Mouse (Mus musculus): Measurements from ENCODE around the gene Kcnt2.

Gene Kcnt2

DNA sequence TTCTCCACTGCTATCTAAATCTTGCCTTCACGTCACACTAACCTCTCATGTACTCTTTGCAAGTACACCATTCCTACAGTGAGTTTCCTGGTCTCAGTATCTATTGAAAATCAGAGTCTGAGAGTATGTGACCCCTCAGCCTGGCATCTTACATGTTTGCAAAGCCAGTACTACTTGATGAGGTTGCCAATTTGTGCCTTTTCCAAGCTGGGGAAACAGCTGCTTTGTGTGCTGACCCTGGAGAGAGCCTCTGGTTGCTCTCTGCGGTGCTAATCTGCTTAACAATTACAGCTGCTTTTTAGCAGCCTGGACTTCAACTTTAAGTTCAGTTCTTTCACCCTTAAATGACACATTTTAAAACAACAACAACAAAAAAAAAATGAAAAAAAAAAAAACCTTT, 133.6 kb downstream of the Kcnt2 start:
- no peak for DNase-seq

DNA sequence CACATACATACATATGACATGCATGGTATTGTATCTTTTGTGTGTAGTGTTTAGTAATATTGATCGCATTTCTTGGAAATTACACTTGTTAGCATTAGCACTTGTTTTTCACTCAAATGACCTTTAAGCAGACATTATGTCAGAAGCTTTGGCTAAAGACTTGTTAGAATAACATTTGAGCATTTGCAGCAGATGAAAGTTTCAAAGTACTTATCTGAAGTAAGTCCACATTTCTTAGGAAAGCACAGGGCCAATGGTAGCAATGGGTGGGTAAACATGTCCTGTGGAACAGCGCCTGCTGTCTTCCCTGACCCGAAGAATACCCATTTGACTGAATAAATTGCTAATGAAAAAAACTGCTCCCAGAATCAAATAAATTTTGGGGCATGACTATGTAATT, 135.1 kb downstream of the Kcnt2 start:
- DNase-seq, result no peak

DNA sequence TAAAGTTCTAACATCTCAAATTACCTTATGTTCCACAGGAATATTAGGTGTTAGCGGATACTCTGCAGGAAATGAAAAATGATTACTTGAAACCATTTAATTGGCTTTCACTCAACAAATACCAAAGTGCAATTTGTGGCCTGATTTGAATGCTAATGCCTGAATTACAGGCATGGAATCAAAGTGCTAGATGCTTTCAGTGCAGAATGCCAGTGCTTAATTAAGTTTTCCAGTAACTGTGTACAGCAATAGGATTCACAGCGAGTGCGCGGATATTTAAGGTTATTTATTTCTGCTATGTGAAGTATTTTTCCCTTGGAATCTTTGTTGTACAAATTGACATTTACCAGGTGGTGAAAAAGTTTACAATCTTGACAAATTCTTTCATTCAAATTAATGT, 144.3 kb downstream of the Kcnt2 start:
- no peak for DNase-seq

DNA sequence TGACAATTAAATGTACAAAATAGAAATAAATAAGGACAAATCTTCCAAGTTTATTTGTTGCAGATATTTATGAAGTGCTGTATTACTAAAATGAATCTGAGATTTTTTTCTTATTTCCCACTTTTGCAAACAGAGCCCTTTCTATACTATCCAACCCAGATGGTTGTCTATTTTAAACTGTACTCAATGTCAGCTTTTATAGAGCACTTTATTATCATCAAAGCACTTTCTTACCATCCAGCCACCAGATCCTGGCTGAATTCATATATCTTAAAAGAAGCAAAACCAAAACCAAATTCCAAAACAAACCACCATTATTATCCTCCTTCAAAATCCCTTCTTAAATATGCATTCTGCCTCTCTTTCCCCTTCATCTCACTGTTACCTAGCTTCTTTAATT, 151.8 kb downstream of the Kcnt2 start:
- DNase-seq, result no peak

DNA sequence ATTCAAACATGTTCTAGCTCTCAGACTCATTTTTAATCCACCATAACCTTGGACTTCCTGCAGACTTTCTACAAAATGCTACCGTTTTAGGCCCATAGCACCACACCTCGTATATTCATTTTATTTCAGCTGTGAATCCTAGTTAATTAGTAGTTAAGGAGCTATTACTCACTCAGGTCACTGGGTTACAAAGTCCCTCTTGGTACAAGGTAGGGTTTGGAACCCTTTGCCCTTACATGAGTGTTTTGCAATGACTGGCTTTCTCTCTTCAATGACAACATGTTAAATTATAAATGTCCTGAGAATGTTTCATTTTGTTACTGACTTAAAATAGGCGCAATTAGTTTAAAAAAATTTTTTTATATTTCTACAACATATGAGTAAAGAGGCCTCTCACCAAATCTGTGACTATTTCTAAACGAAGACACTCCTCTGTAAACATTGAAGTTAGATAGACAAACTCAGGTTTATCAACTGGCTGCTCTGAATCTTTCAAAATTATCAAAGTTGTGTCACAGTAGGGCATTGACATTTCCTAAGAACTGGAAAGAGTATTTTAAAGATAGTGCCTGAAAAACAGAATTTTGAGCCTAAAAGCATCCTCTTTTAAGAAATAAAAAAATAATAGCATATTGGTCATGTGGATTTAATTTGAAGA, 160.8 kb downstream of the Kcnt2 start:
- no peak for DNase-seq

DNA sequence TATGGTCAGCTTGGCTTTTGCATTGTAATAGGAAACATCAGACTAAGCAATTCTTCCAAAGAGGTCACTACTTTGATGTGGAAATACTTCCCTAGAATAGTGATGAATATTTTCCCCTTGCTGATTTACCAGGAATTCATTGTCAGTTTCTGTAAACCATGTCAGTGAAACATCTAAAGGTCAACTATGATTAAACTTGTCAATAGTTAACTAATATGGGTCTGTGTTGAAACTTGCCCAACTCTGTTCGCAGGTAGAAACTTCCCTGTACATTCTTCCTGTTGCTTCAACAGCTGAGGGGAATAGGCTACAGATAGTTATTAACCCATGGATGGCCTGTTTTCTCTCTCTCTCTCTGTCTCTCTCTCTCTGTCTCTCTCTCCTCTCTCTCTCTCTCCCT, 169.8 kb downstream of the Kcnt2 start:
- no peak for DNase-seq

DNA sequence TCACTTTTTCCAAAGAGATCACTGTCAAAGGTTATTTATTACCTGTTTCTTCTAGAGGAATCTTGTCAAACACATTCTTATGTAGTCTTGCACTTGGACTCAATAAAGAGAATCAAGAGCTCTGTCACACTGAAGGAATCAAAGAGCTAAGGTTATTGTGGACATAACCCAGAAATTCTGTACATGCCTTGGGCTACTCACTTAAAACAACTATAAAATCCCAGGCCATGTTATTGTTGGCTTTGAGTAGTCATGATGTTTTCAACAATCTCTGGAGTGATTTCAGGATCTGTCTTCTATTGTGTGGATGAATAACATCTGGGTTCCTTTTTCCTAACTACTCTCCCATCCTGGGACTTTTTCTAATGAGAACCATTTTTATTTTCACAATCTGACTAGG, 177.0 kb downstream of the Kcnt2 start:
- DNase-seq, result no peak

DNA sequence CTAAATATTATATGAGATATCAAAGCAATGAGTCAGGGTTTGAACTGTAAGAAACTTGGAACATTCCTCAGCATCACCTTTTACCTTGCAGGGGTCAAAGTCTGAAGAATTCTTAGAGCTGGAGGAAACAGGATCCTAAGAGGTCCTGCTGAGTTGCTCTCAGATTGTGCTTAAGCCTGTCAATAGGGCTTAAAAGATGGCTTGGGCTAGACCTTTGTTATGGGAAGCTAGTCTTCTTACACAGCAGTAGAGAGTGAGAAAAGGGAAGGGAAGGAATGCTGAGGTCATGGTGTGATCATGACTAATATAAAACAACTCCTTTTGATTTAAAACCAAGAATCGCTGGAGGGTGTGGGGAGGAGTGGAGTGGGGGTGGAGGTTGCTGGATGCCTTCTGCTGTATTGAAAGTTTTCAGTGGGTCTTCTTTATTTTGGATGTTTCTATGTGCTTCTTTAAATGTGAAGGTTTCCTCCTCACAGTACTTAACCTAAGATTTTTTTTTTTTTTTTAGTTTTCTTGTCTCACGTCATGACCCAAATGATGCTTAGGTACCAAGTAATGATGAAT, 183.4 kb downstream of the Kcnt2 start:
- no peak for DNase-seq

DNA sequence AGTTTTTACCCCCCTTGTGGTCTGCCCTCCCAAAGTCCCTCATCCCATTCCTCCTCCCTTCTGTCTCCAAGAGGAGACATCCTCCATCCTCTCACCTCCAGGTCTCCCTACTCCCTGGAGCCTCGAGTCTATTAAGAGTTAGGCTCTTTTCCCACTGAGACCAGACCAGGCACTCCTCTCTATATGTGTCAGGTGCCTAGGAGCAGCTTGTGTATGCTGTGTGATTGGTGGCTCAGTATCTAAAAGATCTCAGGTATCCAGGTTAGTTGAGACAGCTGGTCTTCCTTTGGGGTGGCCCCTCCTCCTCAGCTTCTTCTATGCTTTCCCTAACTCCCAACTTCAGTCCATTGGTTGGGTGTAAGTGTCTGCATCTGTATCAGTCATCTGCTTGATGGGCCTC, 186.1 kb downstream of the Kcnt2 start:
- no peak for DNase-seq

DNA sequence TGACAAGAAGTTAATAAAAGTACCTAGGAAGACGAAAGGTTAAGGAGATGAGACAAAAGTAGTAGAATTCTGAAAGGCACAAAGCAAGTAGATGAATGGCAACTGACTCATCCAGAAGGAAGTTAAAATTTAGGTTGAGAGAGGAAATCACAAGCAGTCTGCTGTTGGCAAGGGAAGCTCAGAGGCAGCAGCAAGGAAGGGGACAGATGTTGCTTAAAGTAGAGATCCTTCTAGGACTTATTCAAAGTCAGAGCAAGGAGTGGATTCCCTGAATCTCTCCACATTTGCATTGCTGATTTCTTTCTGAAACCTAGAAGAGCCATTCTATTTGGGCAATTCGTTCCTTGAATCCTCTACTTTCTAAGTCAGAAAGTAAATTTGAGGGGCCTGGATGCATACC, 188.8 kb downstream of the Kcnt2 start:
- DNase-seq, result no peak

DNA sequence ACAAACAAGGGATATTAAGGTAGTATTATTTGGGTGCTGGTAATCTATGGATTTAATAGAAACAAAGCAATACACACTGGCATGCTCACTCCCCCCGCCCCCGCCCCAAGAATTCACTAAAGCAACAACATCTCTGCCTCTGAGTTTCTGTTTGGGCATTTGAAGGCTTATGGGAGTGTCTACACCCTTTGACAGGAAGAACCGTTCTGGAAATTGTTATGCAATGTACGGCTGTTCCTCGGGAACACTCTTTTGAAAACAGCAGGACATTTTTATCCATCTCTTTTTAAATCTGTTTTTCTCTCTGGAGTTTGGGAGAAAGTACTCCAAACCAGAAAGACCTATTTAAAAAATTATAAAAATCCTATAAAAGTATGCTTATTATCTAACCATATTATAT, 192.2 kb downstream of the Kcnt2 start:
- DNase-seq, result no peak

DNA sequence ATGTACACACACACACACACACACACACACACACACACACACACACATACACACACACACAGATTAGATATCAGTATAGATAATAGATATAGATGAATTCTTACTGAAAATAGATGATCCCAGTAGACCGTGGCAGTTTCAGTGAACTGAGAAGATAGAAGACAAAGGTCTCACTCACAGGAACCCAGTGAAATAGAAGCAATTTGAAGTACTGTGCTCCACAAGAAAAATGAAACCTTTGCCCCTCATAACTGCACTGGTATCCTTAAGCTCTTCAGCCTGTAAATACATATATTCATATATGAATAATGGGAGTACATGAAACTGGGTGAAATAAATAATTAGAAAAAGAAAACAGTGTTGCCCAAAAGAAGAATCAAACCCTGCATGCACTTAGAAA, 197.9 kb downstream of the Kcnt2 start:
- DNase-seq, result no peak

DNA sequence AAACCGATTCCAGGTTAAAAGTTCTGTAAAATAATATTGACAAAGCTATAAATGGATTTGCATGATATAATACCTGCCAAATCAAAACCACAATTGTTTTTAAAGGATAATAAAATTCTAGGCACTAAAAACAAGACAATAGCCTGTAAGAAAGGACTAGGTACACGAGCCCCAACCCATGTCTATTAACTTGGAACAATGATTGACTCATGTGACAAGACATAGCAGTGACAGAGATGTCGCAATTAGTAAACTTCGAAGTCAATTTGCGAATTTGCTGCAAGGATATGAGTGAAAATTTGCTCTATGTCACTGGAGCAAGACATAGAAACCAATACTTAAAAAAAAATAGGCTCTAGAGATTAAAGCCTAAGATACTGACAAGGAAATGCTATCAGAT, 198.4 kb downstream of the Kcnt2 start:
- DNase-seq, result no peak

DNA sequence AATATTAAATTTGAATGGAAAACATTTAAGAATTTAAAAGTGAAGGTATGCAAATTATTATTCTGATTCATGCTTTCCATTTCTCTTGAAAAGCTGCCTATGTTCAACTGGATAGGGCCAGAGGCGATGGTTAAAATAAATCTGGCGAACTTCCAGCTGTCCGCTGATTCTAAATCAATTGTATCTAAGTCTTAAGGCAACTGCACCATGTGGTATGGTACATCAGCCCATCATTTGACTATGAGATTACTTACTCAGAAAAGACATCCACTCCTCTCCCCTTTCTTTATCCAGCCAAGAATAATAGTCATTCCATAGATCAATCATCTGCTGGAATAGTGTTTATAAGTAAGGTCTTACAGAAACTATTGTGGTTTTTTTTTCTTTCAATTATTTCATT, 205.5 kb downstream of the Kcnt2 start:
- no peak for DNase-seq

DNA sequence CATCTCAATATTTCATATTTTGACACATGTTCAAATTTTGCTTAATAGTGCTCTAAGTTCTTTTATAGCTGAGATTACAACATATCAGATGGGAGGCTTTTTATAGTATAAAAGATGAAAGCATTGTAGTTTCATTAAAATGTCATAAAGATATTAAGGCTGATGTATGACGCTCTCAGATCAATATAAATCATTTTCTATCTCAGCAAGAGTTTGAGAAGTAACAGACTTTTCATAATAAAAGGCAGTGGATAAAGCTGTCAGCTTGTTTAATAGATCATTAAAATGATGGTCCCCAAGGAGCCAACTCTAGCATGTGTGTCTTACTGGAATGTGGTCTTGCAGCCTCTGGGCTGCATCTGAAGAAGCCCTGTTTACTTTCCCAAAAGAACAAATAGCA, 206.0 kb downstream of the Kcnt2 start:
- DNase-seq, result no peak

DNA sequence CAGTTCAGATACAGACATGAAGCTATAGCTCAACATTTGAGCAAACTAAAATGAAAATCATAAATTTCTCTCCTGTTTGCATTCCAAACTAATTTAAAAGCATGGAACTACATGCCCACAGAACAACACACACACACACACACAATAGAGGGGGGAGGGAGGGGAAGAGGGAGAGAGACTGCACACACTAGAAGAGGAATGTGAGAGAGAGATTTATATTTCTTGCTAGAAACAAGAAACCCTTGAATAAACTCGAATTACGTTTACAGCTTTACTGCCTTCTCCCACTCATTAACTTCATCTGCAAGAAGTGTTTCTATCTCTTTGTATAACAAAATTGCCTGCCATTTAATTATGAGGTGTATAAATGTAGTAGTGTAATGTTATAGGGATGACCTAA, 209.9 kb downstream of the Kcnt2 start:
- no peak for DNase-seq

DNA sequence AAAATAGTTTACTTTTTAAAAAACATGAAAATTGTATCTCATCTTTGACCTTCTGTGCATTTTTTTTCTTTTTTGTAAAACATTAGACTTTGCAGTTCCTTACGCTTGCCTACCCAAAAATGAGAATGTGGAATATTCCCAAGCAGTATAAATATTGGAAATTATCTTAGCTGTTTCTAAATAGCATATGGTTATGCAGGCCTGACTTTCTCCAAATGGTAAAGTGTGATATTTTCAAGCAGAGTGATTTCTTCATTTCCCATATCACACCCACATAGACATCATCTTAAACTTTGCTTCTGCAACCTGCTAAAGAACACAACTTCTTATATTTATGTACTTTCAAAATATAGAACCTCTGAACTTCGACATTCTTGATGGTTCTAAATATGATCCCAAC, 210.9 kb downstream of the Kcnt2 start:
- no peak for DNase-seq

DNA sequence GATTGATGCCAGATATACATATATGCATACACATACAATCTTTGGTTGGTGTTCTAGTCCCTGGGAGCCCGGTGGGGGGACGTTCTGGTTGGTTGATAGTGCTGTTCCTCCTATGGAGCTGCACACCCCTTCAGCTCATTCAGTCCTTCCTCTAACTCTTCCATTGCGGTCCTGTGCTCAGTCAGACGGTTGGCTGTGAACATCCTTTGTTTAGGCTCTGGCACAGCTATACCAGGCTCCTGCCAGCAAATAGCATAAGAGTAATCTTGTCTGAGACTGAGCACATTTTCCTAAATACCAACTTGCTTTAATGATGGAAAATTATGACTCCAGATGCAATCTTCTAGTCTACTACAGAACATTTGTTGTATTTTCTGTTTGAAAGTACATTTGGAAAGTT, 222.4 kb downstream of the Kcnt2 start:
- no peak for DNase-seq

DNA sequence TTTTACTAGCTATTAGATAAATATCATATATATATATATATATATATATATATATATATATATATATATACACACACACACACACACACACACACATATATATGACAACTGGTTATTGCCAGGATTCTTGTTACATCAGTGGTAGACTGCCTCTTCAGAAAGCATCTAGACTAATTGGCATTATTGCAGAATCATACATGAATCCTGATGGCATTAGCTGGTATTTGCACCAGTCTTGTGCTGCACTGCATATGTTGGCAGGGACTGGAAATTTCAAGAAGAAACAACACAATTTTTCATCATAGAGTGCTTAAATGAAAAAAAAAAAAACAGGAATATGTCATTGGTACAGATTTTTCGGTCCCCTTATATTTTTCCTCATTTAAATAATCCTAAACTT, 223.6 kb downstream of the Kcnt2 start:
- DNase-seq, result no peak

DNA sequence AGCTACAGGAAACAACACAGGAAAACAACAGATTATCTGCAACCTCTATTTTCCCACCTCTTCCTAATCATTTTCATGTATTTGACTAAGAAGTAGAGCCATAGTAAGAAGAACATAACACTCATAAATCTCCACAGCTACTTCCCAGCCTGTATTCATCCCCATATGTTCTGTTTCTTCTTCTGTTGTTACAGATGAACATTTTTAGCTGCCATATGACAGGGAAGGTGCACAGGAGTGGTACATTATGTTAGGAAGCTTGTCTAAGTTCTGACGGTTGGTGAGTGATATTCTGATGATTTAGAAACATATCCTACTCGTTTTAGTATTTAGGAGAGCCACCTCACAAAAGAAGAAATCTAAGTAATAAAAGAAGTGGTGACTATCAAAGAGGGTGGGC, 231.0 kb downstream of the Kcnt2 start:
- DNase-seq, result no peak

DNA sequence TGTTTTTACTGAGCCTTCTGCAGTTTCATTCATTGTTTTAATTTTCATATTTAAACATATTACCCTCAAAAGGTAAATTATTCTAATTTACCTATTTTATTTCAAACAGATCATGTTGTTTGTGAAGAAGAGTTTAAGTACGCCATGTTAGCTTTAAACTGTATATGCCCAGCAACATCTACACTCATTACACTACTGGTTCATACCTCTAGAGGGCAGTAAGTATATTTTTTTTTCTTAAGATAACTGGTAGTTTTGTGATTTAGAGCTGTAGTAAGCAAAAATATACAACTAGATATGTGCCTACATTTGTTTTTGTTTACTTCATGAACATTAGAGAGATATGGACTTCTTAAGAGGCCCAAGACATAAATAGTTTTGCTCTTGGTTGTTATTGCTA, 238.1 kb downstream of the Kcnt2 start:
- DNase-seq, result no peak

DNA sequence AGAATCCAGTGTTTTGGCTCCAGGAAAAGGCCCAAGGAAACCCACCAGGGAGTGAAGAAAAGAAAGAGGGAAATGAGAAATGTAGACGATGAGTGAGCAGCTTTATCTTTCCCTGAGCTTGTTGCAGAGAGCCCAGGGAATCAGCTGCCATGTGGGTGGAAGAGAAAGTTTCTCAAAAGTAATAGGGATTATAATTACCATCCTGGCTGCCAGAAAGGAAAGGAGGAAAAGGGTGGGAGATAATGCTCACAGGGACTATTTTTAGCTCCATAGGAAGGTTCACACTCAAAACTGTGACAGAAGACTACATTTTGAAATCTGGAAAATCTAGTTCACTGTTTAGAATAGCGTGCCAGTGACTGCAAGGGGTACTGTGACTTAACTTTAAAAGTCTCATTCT, 243.9 kb downstream of the Kcnt2 start:
- no peak for DNase-seq

DNA sequence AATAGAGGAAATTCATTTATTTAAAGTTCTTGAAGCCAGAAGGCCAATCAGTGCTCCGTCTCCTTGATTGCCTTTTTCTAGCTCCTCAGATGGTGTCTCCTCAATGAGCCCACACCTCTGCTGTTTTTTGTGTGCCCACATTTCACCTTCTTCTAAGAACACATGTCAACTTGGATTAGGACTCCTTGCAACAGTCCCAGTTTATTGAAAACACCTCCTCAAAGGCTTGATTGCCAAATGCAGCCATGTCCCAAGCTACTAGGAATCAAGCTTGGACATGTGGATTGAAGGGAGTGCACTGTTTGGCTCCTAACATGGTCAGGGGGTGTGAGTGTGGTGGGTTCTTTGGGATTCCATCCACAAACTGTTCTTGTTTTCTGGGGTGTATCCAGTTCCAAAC, 245.4 kb downstream of the Kcnt2 start:
- DNase-seq, result no peak

DNA sequence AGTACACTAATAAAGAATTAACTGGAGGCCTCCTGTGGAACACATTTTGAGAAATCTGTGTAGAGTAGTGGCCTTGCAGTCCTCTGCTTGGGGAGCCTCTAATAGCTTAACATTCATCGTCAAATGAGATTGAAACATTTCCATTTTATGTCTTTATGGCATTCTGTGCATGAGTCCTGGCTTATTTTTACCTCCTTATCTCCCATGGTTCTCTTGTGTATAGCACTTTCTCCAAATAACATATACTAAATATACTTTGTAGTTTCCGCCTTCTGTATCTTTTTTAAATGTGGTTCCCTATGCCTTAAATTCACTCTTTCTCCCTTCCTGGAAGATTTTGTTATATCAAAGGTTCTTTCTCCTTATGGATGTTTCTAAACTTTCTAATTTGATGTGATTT, 246.3 kb downstream of the Kcnt2 start:
- DNase-seq, result no peak

DNA sequence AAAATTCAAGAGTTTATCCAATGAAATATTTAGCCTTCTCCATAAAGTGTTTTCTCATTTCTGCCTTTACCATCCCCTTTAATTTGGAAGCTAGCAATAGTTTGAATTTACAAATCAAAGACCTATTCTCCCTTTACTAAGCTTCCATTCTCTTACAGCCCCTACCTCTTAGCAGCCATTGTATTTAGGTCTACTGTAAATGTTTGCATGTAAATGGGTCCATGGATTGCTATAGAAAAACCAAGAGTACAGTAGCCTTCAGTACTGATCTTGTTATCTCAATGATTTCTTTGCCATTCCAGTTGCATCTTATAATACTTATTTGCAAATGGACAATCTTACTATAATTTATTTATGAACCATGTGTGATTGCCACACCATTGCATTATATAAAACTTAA, 267.5 kb downstream of the Kcnt2 start:
- no peak for DNase-seq

Data from thymus, adult 18-20 months (tissue).